Mouse (Mus musculus): ENCODE data around the gene Cbarp.
"Not testable (repeated sequence)": the region's sequence is repeated elsewhere in the genome, so short reads cannot be mapped to it uniquely, and the experiment has no call there.

Cbarp gene

GRCm38 (mm10) chr10:80169651-80170050 lies 29.0 kb upstream of the Cbarp start:
- DNase-seq: no peak

- DNase-seq: no peak
Measured at GRCm38 (mm10) chr10:80169070-80169469, 28.4 kb upstream of the Cbarp start.

GRCm38 (mm10) chr10:80168038-80168661 lies 27.5 kb upstream of the Cbarp start:
- peak; percentile 93 to 95 for DNase-seq

GRCm38 (mm10) chr10:80167460-80168037 lies 26.9 kb upstream of the Cbarp start:
- DNase-seq: peak; percentile 98

GRCm38 (mm10) chr10:80166136-80166535 lies 25.5 kb upstream of the Cbarp start:
- DNase-seq: not testable (repeated sequence)

- DNase-seq: peak in 1 of 2 experiments; percentile 31
Measured at GRCm38 (mm10) chr10:80165392-80166128, 24.9 kb upstream of the Cbarp start, which contains the start of gene Cirbp. Gene Cirbp (plus strand): TSS chr10:80165985.

- peak; percentile 98 for DNase-seq
Measured at GRCm38 (mm10) chr10:80164998-80165344, 24.3 kb upstream of the Cbarp start.

GRCm38 (mm10) chr10:80164161-80164997 lies 23.7 kb upstream of the Cbarp start:
- peak in 1 of 2 experiments; percentile 33 for DNase-seq

- DNase-seq: peak in 1 of 2 experiments; percentile 50
Measured at GRCm38 (mm10) chr10:80163721-80164120, 23.1 kb upstream of the Cbarp start.

- DNase-seq: no peak
Measured at GRCm38 (mm10) chr10:80162716-80163299, 22.2 kb upstream of the Cbarp start.

GRCm38 (mm10) chr10:80162243-80162608 lies 21.6 kb upstream of the Cbarp start:
- no peak for DNase-seq

- peak; percentile 51 to 62 for DNase-seq
Measured at GRCm38 (mm10) chr10:80161522-80162242, 21.0 kb upstream of the Cbarp start.

- peak; percentile 92 to 95 for DNase-seq
Measured at GRCm38 (mm10) chr10:80160455-80161371, 20.1 kb upstream of the Cbarp start.

- peak; percentile 99 to 100 for DNase-seq
Measured at GRCm38 (mm10) chr10:80159561-80160454, 19.2 kb upstream of the Cbarp start.

- DNase-seq: peak; percentile 73 to 81
Measured at GRCm38 (mm10) chr10:80159021-80159560, 18.5 kb upstream of the Cbarp start.

GRCm38 (mm10) chr10:80158307-80158986 lies 17.8 kb upstream of the Cbarp start:
- DNase-seq: peak; percentile 89 to 92

- DNase-seq: no peak
Measured at GRCm38 (mm10) chr10:80157141-80157929, 16.7 kb upstream of the Cbarp start.

GRCm38 (mm10) chr10:80156752-80157053 lies 16.1 kb upstream of the Cbarp start:
- DNase-seq: peak; percentile 70 to 72
